Mouse (Mus musculus): ENCODE data around the gene Uox.

Uox gene

GRCm38 (mm10) chr3:146570148-146570782 lies at the start of gene Uox:
Gene Uox (plus strand): TSS chr3:146570426.
- no peak for DNase-seq (ENCODE audit: extremely low spot score, low spot score)

- DNase-seq (ENCODE audit: extremely low spot score, low spot score) = peak; percentile 88
Measured at GRCm38 (mm10) chr3:146520798-146521651, 49.2 kb upstream of the Uox start, which contains the start of gene Rpf1. Gene Rpf1 (minus strand): TSS chr3:146521429.

GRCm38 (mm10) chr3:146521652-146522020 lies 48.6 kb upstream of the Uox start:
- DNase-seq (ENCODE audit: extremely low spot score, low spot score) = no peak

GRCm38 (mm10) chr3:146528335-146528734 lies 41.9 kb upstream of the Uox start:
- no peak for DNase-seq (ENCODE audit: extremely low spot score, low spot score)

GRCm38 (mm10) chr3:146534986-146535385 lies 35.2 kb upstream of the Uox start:
- DNase-seq (ENCODE audit: extremely low spot score, low spot score) = no peak

GRCm38 (mm10) chr3:146540521-146541273 lies 29.5 kb upstream of the Uox start:
- DNase-seq (ENCODE audit: extremely low spot score, low spot score) = no peak

- no peak for DNase-seq (ENCODE audit: extremely low spot score, low spot score)
Measured at GRCm38 (mm10) chr3:146543632-146544031, 26.6 kb upstream of the Uox start.

- DNase-seq (ENCODE audit: extremely low spot score, low spot score) = no peak
Measured at GRCm38 (mm10) chr3:146554816-146555215, 15.4 kb upstream of the Uox start.

- no peak for DNase-seq (ENCODE audit: extremely low spot score, low spot score)
Measured at GRCm38 (mm10) chr3:146556567-146556966, 13.7 kb upstream of the Uox start.

- no peak for DNase-seq (ENCODE audit: extremely low spot score, low spot score)
Measured at GRCm38 (mm10) chr3:146557507-146557906, 12.7 kb upstream of the Uox start.

- DNase-seq (ENCODE audit: extremely low spot score, low spot score) = no peak
Measured at GRCm38 (mm10) chr3:146562936-146563335, 7.3 kb upstream of the Uox start.

GRCm38 (mm10) chr3:146564268-146565064 lies 5.8 kb upstream of the Uox start:
- peak; percentile 80 for DNase-seq (ENCODE audit: extremely low spot score, low spot score)

GRCm38 (mm10) chr3:146565065-146565411 lies 5.2 kb upstream of the Uox start:
- no peak for DNase-seq (ENCODE audit: extremely low spot score, low spot score)

- no peak for DNase-seq (ENCODE audit: extremely low spot score, low spot score)
Measured at GRCm38 (mm10) chr3:146567366-146567765, 2.9 kb upstream of the Uox start.

- no peak for DNase-seq (ENCODE audit: extremely low spot score, low spot score)
Measured at GRCm38 (mm10) chr3:146567884-146568530, 2.2 kb upstream of the Uox start.

GRCm38 (mm10) chr3:146569594-146569993 lies 632 bp upstream of the Uox start:
- DNase-seq (ENCODE audit: extremely low spot score, low spot score) = no peak

- DNase-seq (ENCODE audit: extremely low spot score, low spot score) = no peak
Measured at GRCm38 (mm10) chr3:146570939-146571338, 713 bp downstream of the Uox start.

GRCm38 (mm10) chr3:146571341-146571740 lies 1.1 kb downstream of the Uox start:
- DNase-seq (ENCODE audit: extremely low spot score, low spot score) = no peak

- DNase-seq (ENCODE audit: extremely low spot score, low spot score) = no peak
Measured at GRCm38 (mm10) chr3:146577591-146577990, 7.4 kb downstream of the Uox start.

GRCm38 (mm10) chr3:146580039-146580729 lies 10.0 kb downstream of the Uox start:
- no peak for DNase-seq (ENCODE audit: extremely low spot score, low spot score)

Data from neural tube, embryonic 10.5 days (tissue).